Mouse (Mus musculus) lung, postnatal 25 days (tissue): ENCODE data around the gene Strip2.
A peak's percentile ranks its signal among the peaks of the same experiment; 100 is the strongest.

ENCODE experiments used
- DNase-seq: peaks from one replicate; pipeline ENCODE4 v3.0.0; 2022; ENCODE audit warnings: low spot score

Strip2 gene

GRCm38 (mm10) chr6:29916530-29917382 is at the start of gene Strip2:
Strip2 (plus strand) TSS chr6:29917012.
- DNase-seq: peak; percentile 91

- DNase-seq: no peak
Observed at GRCm38 (mm10) chr6:29868341-29868895, 48.4 kb upstream of the Strip2 start.

- peak; percentile 13 for DNase-seq
Observed at GRCm38 (mm10) chr6:29873654-29874053, 43.2 kb upstream of the Strip2 start.

- DNase-seq: no peak
Observed at GRCm38 (mm10) chr6:29875576-29875975, 41.2 kb upstream of the Strip2 start.

- DNase-seq: no peak
Observed at GRCm38 (mm10) chr6:29876782-29877181, 40.0 kb upstream of the Strip2 start.

GRCm38 (mm10) chr6:29879579-29879978 is 37.2 kb upstream of the Strip2 start:
- no peak for DNase-seq

- no peak for DNase-seq
Observed at GRCm38 (mm10) chr6:29880796-29881195, 36.0 kb upstream of the Strip2 start.

GRCm38 (mm10) chr6:29881936-29882335 is 34.9 kb upstream of the Strip2 start:
- no peak for DNase-seq

- DNase-seq: no peak
Observed at GRCm38 (mm10) chr6:29882870-29883269, 33.9 kb upstream of the Strip2 start.

- DNase-seq: no peak
Observed at GRCm38 (mm10) chr6:29891151-29891550, 25.7 kb upstream of the Strip2 start.

GRCm38 (mm10) chr6:29896976-29897375 is 19.8 kb upstream of the Strip2 start:
- no peak for DNase-seq

GRCm38 (mm10) chr6:29901450-29901849 is 15.4 kb upstream of the Strip2 start:
- DNase-seq: no peak

- no peak for DNase-seq
Observed at GRCm38 (mm10) chr6:29902256-29902655, 14.6 kb upstream of the Strip2 start.

- DNase-seq: no peak
Observed at GRCm38 (mm10) chr6:29903343-29903914, 13.4 kb upstream of the Strip2 start.

GRCm38 (mm10) chr6:29904281-29904680 is 12.5 kb upstream of the Strip2 start:
- DNase-seq: no peak

GRCm38 (mm10) chr6:29910631-29911030 is 6.2 kb upstream of the Strip2 start:
- no peak for DNase-seq

GRCm38 (mm10) chr6:29913673-29914072 is 3.1 kb upstream of the Strip2 start:
- no peak for DNase-seq

GRCm38 (mm10) chr6:29914136-29914535 is 2.7 kb upstream of the Strip2 start:
- no peak for DNase-seq

GRCm38 (mm10) chr6:29915836-29916235 is 976 bp upstream of the Strip2 start:
- no peak for DNase-seq

GRCm38 (mm10) chr6:29917383-29917720 is 540 bp downstream of the Strip2 start:
- DNase-seq: no peak

- no peak for DNase-seq
Observed at GRCm38 (mm10) chr6:29917947-29918346, 1.1 kb downstream of the Strip2 start.

- no peak for DNase-seq
Observed at GRCm38 (mm10) chr6:29923501-29923900, 6.7 kb downstream of the Strip2 start.

- DNase-seq: no peak
Observed at GRCm38 (mm10) chr6:29925594-29926219, 8.9 kb downstream of the Strip2 start.
